Mouse (Mus musculus): ENCODE results near the gene Cd164. TPM values are rescaled to one million over a fixed set of nuclear protein-coding genes. Genes with fewer than 3 reads are reported as not detected.
A peak's percentile ranks its signal among the peaks of the same experiment; 100 is the strongest.

Cd164 gene
- 125 and 138 TPM in 2 replicates for polyA plus RNA-seq (2014; fragmentation: Nextera tagmentation; extraction: Ambion mirVana)

GRCm38 (mm10) chr10:41518981-41519618, at the start of gene Cd164:
Cd164 (plus strand) TSS chr10:41519414.
- under 1% methylated on average over 69 of the region's 69 CpGs for WGBS
- peak within 1 kb of the TSS; percentile 70 for H3K4me2 ChIP-seq (ENCODE audit: low read depth, low read length, severe bottlenecking)
- peak; percentile 94 for ATAC-seq (replicated peaks; ENCODE audit: low FRiP score)

DNA sequence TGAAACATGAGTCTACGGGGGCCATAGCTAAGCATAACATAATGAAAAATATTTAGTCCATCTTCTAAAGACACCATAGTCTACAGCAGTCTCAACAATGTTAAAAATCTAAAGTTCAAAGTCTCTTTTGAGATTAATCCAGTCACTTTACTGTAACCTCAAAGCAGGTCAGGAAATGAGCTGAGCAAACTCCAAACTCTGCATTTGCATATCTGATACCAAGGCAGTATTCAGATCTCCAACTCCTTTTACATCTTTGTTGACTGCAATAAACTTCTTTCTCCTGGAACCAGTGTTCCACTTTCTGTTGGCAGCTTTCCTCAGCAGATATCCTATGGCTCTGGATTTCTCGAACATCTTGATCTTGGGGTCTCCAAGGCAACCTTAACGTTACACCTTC, 48.5 kb upstream of the Cd164 start:
- Histone ChIP-seq H3K27ac (ENCODE audit: low read depth, low read length) (no peak overlapping the region), H3K9me3 (ENCODE audit: control insufficient read depth, low read length) (no peaks in the 10 kb centered on the region), H3K27me3 (ENCODE audit: control insufficient read depth, insufficient read depth, low read length) (no peaks in the 10 kb centered on the region), H3K9ac (ENCODE audit: low read length) (no peak overlapping the region), H3K4me3 (ENCODE audit: low read depth, low read length) (no peak overlapping the region), H3K4me1 (replicated peaks; ENCODE audit: control insufficient read depth, insufficient read depth, low read length) (0 out of 2 replicates have a peak, but pooled peaks cover 2% of the 10 kb centered on the region), H3K4me2 (ENCODE audit: low read depth, low read length, severe bottlenecking) (no peak overlapping the region), H3K36me3 (ENCODE audit: control insufficient read depth, insufficient read depth, low read length) (no peaks in the 10 kb centered on the region)
- no peak for ATAC-seq (replicated peaks; ENCODE audit: low FRiP score)
- DNase-seq (ENCODE audit: low spot score) = no peak
- 85% methylated on average over 3 of the region's 3 CpGs for WGBS

More at GRCm38 (mm10) chr10:41518981-41519618, at the start of gene Cd164:
- no peaks in the 10 kb centered on the region for H3K9me3 ChIP-seq (ENCODE audit: control insufficient read depth, low read length)
- peak within 1 kb of the TSS; percentile 93 for H3K4me3 ChIP-seq (ENCODE audit: low read depth, low read length)
- H3K27ac ChIP-seq (ENCODE audit: low read depth, low read length) = peak within 1 kb of the TSS; percentile 92
- H3K4me1 ChIP-seq (replicated peaks; ENCODE audit: control insufficient read depth, insufficient read depth, low read length) = peaks cover 9% of the 10 kb centered on the region
- peak within 1 kb of the TSS; percentile 90 for H3K9ac ChIP-seq (ENCODE audit: low read length)
- H3K36me3 ChIP-seq (ENCODE audit: control insufficient read depth, insufficient read depth, low read length) = no peaks in the 10 kb centered on the region
- no peaks in the 10 kb centered on the region for H3K27me3 ChIP-seq (ENCODE audit: control insufficient read depth, insufficient read depth, low read length)
- peak; percentile 97 for DNase-seq (ENCODE audit: low spot score)

GRCm38 (mm10) chr10:41472534-41472933, 46.7 kb upstream of the Cd164 start:
- Histone ChIP-seq H3K4me1 (replicated peaks; ENCODE audit: control insufficient read depth, insufficient read depth, low read length) (0 out of 2 replicates have a peak, but pooled peaks cover 7% of the 10 kb centered on the region), H3K27me3 (ENCODE audit: control insufficient read depth, insufficient read depth, low read length) (no peaks in the 10 kb centered on the region), H3K9me3 (ENCODE audit: control insufficient read depth, low read length) (no peaks in the 10 kb centered on the region), H3K4me3 (ENCODE audit: low read depth, low read length) (no peak overlapping the region), H3K36me3 (ENCODE audit: control insufficient read depth, insufficient read depth, low read length) (no peaks in the 10 kb centered on the region), H3K27ac (ENCODE audit: low read depth, low read length) (no peak overlapping the region), H3K9ac (ENCODE audit: low read length) (no peak overlapping the region), H3K4me2 (ENCODE audit: low read depth, low read length, severe bottlenecking) (no peak overlapping the region)
- DNase-seq (ENCODE audit: low spot score) = no peak
- no peak for ATAC-seq (replicated peaks; ENCODE audit: low FRiP score)

DNA sequence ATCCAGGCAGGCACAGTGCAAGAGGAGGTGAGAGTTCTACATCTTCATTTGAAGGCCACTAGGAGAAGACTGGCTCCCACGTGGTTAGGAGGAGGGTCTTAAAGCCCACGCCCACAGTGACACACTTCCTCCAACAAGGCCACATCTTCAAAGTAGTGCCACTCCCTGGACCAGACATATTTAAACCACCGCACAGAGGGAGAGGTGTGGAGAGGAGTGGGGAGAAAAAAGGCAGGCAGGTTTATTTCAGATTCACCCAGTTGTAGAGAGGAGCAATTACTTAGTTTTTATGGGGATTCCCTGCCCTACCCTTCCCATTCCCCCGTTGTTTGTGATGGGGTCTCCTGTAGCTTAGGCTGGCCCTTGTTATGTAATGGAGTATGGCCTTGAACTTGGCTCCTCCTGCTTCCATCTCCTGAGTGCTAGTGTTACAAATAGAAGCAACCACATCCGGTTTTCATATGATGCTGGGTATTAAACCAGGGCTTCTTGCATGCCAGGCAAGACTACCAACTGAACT, 46.2 kb upstream of the Cd164 start:
- Histone ChIP-seq H3K4me3 (ENCODE audit: low read depth, low read length) (no peak overlapping the region), H3K4me2 (ENCODE audit: low read depth, low read length, severe bottlenecking) (no peak overlapping the region), H3K9ac (ENCODE audit: low read length) (no peak overlapping the region), H3K9me3 (ENCODE audit: control insufficient read depth, low read length) (no peaks in the 10 kb centered on the region), H3K27me3 (ENCODE audit: control insufficient read depth, insufficient read depth, low read length) (no peaks in the 10 kb centered on the region), H3K4me1 (replicated peaks; ENCODE audit: control insufficient read depth, insufficient read depth, low read length) (peaks cover 9% of the 10 kb centered on the region; the same call in 1 of the 2 replicates), H3K27ac (ENCODE audit: low read depth, low read length) (no peak overlapping the region), H3K36me3 (ENCODE audit: control insufficient read depth, insufficient read depth, low read length) (no peaks in the 10 kb centered on the region)
- DNase-seq (ENCODE audit: low spot score) = no peak
- 85% methylated on average over 5 of the region's 5 CpGs for WGBS
- ATAC-seq (replicated peaks; ENCODE audit: low FRiP score) = no peak

DNA sequence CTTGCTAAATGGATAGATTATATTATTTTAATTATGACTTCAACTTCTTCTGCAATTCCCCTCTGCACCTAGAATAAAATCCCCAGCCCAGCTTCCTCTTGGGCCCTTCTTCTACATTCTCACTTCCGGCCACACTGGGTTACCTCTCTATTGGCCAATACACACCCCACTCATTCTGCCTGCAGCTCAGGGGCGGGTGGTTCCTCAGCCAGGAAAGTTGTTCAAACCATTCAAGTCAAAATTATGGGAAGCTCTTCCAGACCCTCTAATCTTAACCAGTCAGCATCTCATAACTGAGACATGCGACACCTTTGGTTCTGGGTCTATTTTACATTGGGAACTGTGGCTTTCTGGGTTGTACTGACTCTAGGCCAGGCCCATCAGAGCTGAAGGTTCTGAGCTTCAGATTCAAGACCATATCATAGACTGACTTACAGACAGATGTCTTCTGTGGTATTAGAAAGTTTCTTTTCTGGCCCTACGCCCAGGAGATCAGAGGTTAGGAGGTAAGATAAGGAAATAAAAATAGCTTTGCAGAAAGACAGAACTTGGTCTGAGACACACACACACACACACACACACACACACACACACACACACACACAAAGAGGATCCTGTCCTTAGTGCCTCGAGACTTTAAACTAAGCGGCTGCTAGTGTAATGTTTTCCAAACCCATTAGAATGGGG, 45.3 kb upstream of the Cd164 start:
- peaks cover 10% of the 10 kb centered on the region; the same call in 1 of the 2 replicates for H3K4me1 ChIP-seq (replicated peaks; ENCODE audit: control insufficient read depth, insufficient read depth, low read length)
- no peak for DNase-seq (ENCODE audit: low spot score)
- H3K36me3 ChIP-seq (ENCODE audit: control insufficient read depth, insufficient read depth, low read length) = no peaks in the 10 kb centered on the region
- WGBS = 86% methylated on average over 6 of the region's 6 CpGs
- H3K9ac ChIP-seq (ENCODE audit: low read length) = no peak overlapping the region
- ATAC-seq (replicated peaks; ENCODE audit: low FRiP score) = no peak
- no peak overlapping the region for H3K4me2 ChIP-seq (ENCODE audit: low read depth, low read length, severe bottlenecking)
- H3K27ac ChIP-seq (ENCODE audit: low read depth, low read length) = no peak overlapping the region
- H3K27me3 ChIP-seq (ENCODE audit: control insufficient read depth, insufficient read depth, low read length) = no peaks in the 10 kb centered on the region
- no peaks in the 10 kb centered on the region for H3K9me3 ChIP-seq (ENCODE audit: control insufficient read depth, low read length)
- H3K4me3 ChIP-seq (ENCODE audit: low read depth, low read length) = no peak overlapping the region

DNA sequence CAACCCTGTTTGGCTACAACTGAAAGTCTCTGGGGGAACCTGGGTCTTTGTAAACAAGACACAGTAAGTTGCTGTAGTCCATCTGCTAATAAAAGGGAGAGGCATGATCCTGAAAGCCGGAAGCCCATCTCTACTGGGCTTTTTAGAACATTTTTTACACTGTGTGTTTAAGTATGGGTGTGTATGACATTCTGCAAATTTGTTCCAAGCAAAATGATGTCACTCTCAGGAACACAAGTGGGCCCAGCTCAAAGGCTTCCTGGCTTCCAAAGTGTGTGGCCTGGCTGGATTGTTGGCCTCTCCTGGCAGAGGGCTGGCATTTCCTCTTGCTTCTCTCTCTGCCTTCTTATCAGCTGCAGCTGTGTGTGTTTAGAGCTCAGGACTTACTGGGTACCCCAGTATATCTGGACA, 44.2 kb upstream of the Cd164 start:
- Histone ChIP-seq H3K9me3 (ENCODE audit: control insufficient read depth, low read length) (no peaks in the 10 kb centered on the region), H3K27me3 (ENCODE audit: control insufficient read depth, insufficient read depth, low read length) (no peaks in the 10 kb centered on the region), H3K9ac (ENCODE audit: low read length) (no peak overlapping the region), H3K4me2 (ENCODE audit: low read depth, low read length, severe bottlenecking) (no peak overlapping the region), H3K4me1 (replicated peaks; ENCODE audit: control insufficient read depth, insufficient read depth, low read length) (peaks cover 10% of the 10 kb centered on the region; the same call in 1 of the 2 replicates), H3K36me3 (ENCODE audit: control insufficient read depth, insufficient read depth, low read length) (no peaks in the 10 kb centered on the region), H3K4me3 (ENCODE audit: low read depth, low read length) (no peak overlapping the region), H3K27ac (ENCODE audit: low read depth, low read length) (no peak overlapping the region)
- ATAC-seq (replicated peaks; ENCODE audit: low FRiP score) (no peak), DNase-seq (ENCODE audit: low spot score) (no peak)
- WGBS = 92% methylated on average over 1 of the region's 1 CpGs

- H3K4me1 ChIP-seq (replicated peaks; ENCODE audit: control insufficient read depth, insufficient read depth, low read length) = peaks cover 10% of the 10 kb centered on the region; the same call in 1 of the 2 replicates
- H3K9me3 ChIP-seq (ENCODE audit: control insufficient read depth, low read length) = no peaks in the 10 kb centered on the region
- no peaks in the 10 kb centered on the region; the same call in 1 of the 2 replicates for H3K36me3 ChIP-seq (ENCODE audit: control insufficient read depth, insufficient read depth, low read length)
- H3K9ac ChIP-seq (ENCODE audit: low read length) = peak within 1 kb of the TSS; percentile 83
- under 1% methylated on average over 35 of the region's 35 CpGs for WGBS
- peak; percentile 81 for DNase-seq (ENCODE audit: low spot score)
- H3K4me3 ChIP-seq (ENCODE audit: low read depth, low read length) = peak within 1 kb of the TSS; percentile 60
- H3K27ac ChIP-seq (ENCODE audit: low read depth, low read length) = peak within 1 kb of the TSS; percentile 84
- ATAC-seq (replicated peaks; ENCODE audit: low FRiP score) = peak; percentile 69
- no peaks in the 10 kb centered on the region for H3K27me3 ChIP-seq (ENCODE audit: control insufficient read depth, insufficient read depth, low read length)
- H3K4me2 ChIP-seq (ENCODE audit: low read depth, low read length, severe bottlenecking) = peak within 1 kb of the TSS; percentile 89
Measured at GRCm38 (mm10) chr10:41476171-41477017, 42.8 kb upstream of the Cd164 start, which contains the start of gene Mical1. Mical1 (plus strand) TSS chr10:41476314.

DNA sequence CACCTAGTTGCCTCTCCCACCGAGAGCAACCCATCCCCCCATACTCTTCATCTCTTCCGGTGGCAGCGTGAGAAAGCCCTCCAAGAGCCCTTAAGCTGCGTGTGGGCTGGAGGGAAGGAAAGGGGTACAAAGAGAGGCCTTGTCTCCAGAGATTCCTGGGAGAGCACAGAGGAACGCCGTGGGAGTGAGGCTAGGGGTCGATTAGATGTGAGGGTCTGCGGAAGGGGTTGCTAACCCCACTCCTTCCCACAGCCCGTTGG, 42.3 kb upstream of the Cd164 start:
- H3K4me3 ChIP-seq (ENCODE audit: low read depth, low read length) = peak overlapping the region; percentile 60
- H3K36me3 ChIP-seq (ENCODE audit: control insufficient read depth, insufficient read depth, low read length) = no peaks in the 10 kb centered on the region; the same call in 1 of the 2 replicates
- H3K27me3 ChIP-seq (ENCODE audit: control insufficient read depth, insufficient read depth, low read length) = no peaks in the 10 kb centered on the region
- H3K4me1 ChIP-seq (replicated peaks; ENCODE audit: control insufficient read depth, insufficient read depth, low read length) = peaks cover 10% of the 10 kb centered on the region; the same call in 1 of the 2 replicates
- peak overlapping the region; percentile 83 for H3K9ac ChIP-seq (ENCODE audit: low read length)
- peak overlapping the region; percentile 89 for H3K4me2 ChIP-seq (ENCODE audit: low read depth, low read length, severe bottlenecking)
- no peaks in the 10 kb centered on the region for H3K9me3 ChIP-seq (ENCODE audit: control insufficient read depth, low read length)
- DNase-seq (ENCODE audit: low spot score) (peak; percentile 74), ATAC-seq (replicated peaks; ENCODE audit: low FRiP score) (peak; percentile 60)
- H3K27ac ChIP-seq (ENCODE audit: low read depth, low read length) = peak overlapping the region; percentile 84
- 0% methylated on average over 9 of the region's 9 CpGs for WGBS
